Mouse (Mus musculus) liver, embryonic 14.5 days (tissue): ENCODE results near the gene Urb1. TPM values are rescaled to one million over a fixed set of nuclear protein-coding genes. Genes with fewer than 3 reads are reported as not detected.

Source experiments
- ATAC-seq: fragments of 200-750 bp; cut with Nextera tagmentation; 2 replicates; pipeline ENCODE4 v1.8.0; 2017; ENCODE audit warnings: moderate number of reproducible peaks, mild to moderate bottlenecking, moderate library complexity; ENCODE audit not compliant: insufficient read depth
- DNase-seq, 3 experiments: peaks; one replicate each; pipeline ENCODE4 v3.0.0-alpha.2; 2012 to 2013; ENCODE audit warnings: low read depth in 3 of 3, low spot score in 3 of 3
- H3K27ac ChIP-seq: fragments of 300-500 bp; sonication (generic); 2 replicates; pipeline ENCODE4 v1.5.1; 2014; ENCODE audit warnings: moderate library complexity, mild to moderate bottlenecking, control low read depth, inconsistent platforms
- H3K27me3 ChIP-seq: fragments of 300-500 bp; sonication (generic); 2 replicates; pipeline ENCODE4 v1.6.1; 2014; ENCODE audit warnings: mild to moderate bottlenecking, low read length, moderate library complexity; ENCODE audit not compliant: control insufficient read depth, insufficient read depth
- H3K36me3 ChIP-seq: fragments of 300-500 bp; sonication (generic); replicated peaks from 2 replicates; pipeline ENCODE4 v1.6.1; 2014; ENCODE audit warnings: low read depth; ENCODE audit not compliant: control insufficient read depth, insufficient read depth
- H3K4me1 ChIP-seq, 2 experiments: fragments of 200-500 bp in 1 of 2; fragments of 300-500 bp in 1 of 2; sonication (generic) in 1 of 2; replicated peaks; 2 replicates each; pipeline ENCODE4 v1.6.1; 2012 to 2014; ENCODE audit warnings: antibody characterized with exemption in 1 of 2, inconsistent platforms in 1 of 2, low read length in 1 of 2; ENCODE audit not compliant: control insufficient read depth in 2 of 2, insufficient read depth in 2 of 2
- H3K4me2 ChIP-seq: fragments of 300-500 bp; sonication (generic); 2 replicates; pipeline ENCODE4 v1.6.1; 2014; ENCODE audit warnings: low read depth, mild to moderate bottlenecking, control low read depth, moderate library complexity
- H3K4me3 ChIP-seq, 2 experiments: fragments of 200-500 bp in 1 of 2; fragments of 300-500 bp in 1 of 2; sonication (generic) in 1 of 2; 2 replicates each; pipeline ENCODE4 v1.5.1; 2012 to 2014; ENCODE audit warnings: low read depth in 2 of 2, low read length in 2 of 2, mild to moderate bottlenecking in 2 of 2, control low read depth in 1 of 2, inconsistent platforms in 1 of 2, moderate library complexity in 1 of 2; ENCODE audit not compliant: insufficient read depth in 1 of 2
- H3K9ac ChIP-seq: fragments of 300-500 bp; sonication (generic); replicated peaks from 2 replicates; pipeline ENCODE4 v1.6.1; 2014; ENCODE audit warnings: mild to moderate bottlenecking, control low read depth, moderate library complexity
- H3K9me3 ChIP-seq: fragments of 300-500 bp; sonication (generic); 2 replicates; pipeline ENCODE4 v1.6.1; 2016; ENCODE audit warnings: low read length, mixed read lengths; ENCODE audit not compliant: control insufficient read depth
- CTCF ChIP-seq: IDR thresholded peaks from 2 replicates; pipeline ENCODE4 v1.5.1; 2016; ENCODE audit warnings: antibody characterized with exemption, low read depth, control low read depth
- EP300 ChIP-seq: IDR thresholded peaks from 2 replicates; pipeline ENCODE4 v1.6.1; 2016; ENCODE audit warnings: antibody characterized with exemption, low read depth
- WGBS: fragments of 180-500 bp; shearing (Covaris S2); extraction: QIAGEN DNeasy Blood & Tissue Kit; methylation state at CpG from one replicate; pipeline ENCODE4 v1.1.7; 2014; ENCODE audit not compliant: insufficient replicate concordance; 5-methylcytosine and 5-hydroxymethylcytosine counted together
- polyA plus RNA-seq, 2 experiments: library from polyadenylated mRNA; depleted of rRNA in 1 of 2; stranded (reverse) in 1 of 2; unstranded in 1 of 2; fragments of >200 nt; fragmentation: Nextera tagmentation in 1 of 2; extraction: Ambion mirVana in 1 of 2; gene quantifications; 2 replicates each; pipeline versions ENCODE4 v1.2.1 to v1.2.3; 2012 to 2014

Urb1 gene
- polyA plus RNA-seq, 2 experiments = 3.6 to 5.0 TPM

GRCm38 (mm10) chr16:90850881-90851280, 40.7 kb upstream of the Urb1 start:
- Histone ChIP-seq H3K36me3 (no peaks in the 10 kb centered on the region), H3K9ac (no peak overlapping the region), H3K4me2 (no peak overlapping the region), H3K4me1 (no peaks in the 10 kb centered on the region), H3K4me3 (no peak overlapping the region), H3K27ac (no peak overlapping the region), H3K27me3 (no peaks in the 10 kb centered on the region), H3K9me3 (no peaks in the 10 kb centered on the region)
- WGBS = 55% methylated on average over 7 of the region's 7 CpGs
- DNase-seq = no peak
- no peak for TF ChIP-seq EP300
- no peak for TF ChIP-seq CTCF
- no peak for ATAC-seq

GRCm38 (mm10) chr16:90849262-90849661, 39.0 kb upstream of the Urb1 start:
- Histone ChIP-seq H3K4me2 (no peak overlapping the region), H3K9ac (no peak overlapping the region), H3K27me3 (no peaks in the 10 kb centered on the region), H3K27ac (no peak overlapping the region), H3K4me1 (no peaks in the 10 kb centered on the region), H3K36me3 (no peaks in the 10 kb centered on the region), H3K4me3 (no peak overlapping the region), H3K9me3 (no peaks in the 10 kb centered on the region)
- ATAC-seq (no peak), DNase-seq (no peak)
- 48% methylated on average over 12 of the region's 12 CpGs for WGBS
- no peak for TF ChIP-seq CTCF
- TF ChIP-seq EP300 = no peak

GRCm38 (mm10) chr16:90848697-90849096, 38.5 kb upstream of the Urb1 start:
- TF ChIP-seq CTCF = no peak
- TF ChIP-seq EP300 = no peak
- 58% methylated on average over 7 of the region's 7 CpGs for WGBS
- H3K4me1 ChIP-seq = no peaks in the 10 kb centered on the region
- no peak for DNase-seq
- no peaks in the 10 kb centered on the region for H3K9me3 ChIP-seq
- ATAC-seq = no peak
- no peak overlapping the region for H3K9ac ChIP-seq
- H3K27me3 ChIP-seq = no peaks in the 10 kb centered on the region
- H3K36me3 ChIP-seq = no peaks in the 10 kb centered on the region
- no peak overlapping the region for H3K27ac ChIP-seq
- H3K4me2 ChIP-seq = no peak overlapping the region
- no peak overlapping the region for H3K4me3 ChIP-seq

- no peak overlapping the region for H3K27ac ChIP-seq
- H3K4me2 ChIP-seq = no peak overlapping the region
- H3K4me1 ChIP-seq = no peaks in the 10 kb centered on the region
- no peaks in the 10 kb centered on the region for H3K36me3 ChIP-seq
- DNase-seq (no peak), ATAC-seq (no peak)
- H3K9me3 ChIP-seq = no peaks in the 10 kb centered on the region
- WGBS = 74% methylated on average over 13 of the region's 13 CpGs
- no peaks in the 10 kb centered on the region for H3K27me3 ChIP-seq
- TF ChIP-seq CTCF (no peak), EP300 (no peak)
- H3K4me3 ChIP-seq = no peak overlapping the region
- H3K9ac ChIP-seq = no peak overlapping the region
Measured at GRCm38 (mm10) chr16:90845591-90845990, 35.4 kb upstream of the Urb1 start.

GRCm38 (mm10) chr16:90845038-90845437, 34.8 kb upstream of the Urb1 start:
- Histone ChIP-seq H3K9me3 (no peaks in the 10 kb centered on the region), H3K4me3 (no peak overlapping the region), H3K9ac (no peak overlapping the region), H3K4me2 (no peak overlapping the region), H3K4me1 (no peaks in the 10 kb centered on the region), H3K27ac (no peak overlapping the region), H3K36me3 (no peaks in the 10 kb centered on the region), H3K27me3 (no peaks in the 10 kb centered on the region)
- 66% methylated on average over 6 of the region's 6 CpGs for WGBS
- TF ChIP-seq EP300 (no peak), CTCF (no peak)
- DNase-seq (no peak), ATAC-seq (no peak)

- Histone ChIP-seq H3K9ac (no peak overlapping the region), H3K4me2 (no peak overlapping the region), H3K36me3 (no peaks in the 10 kb centered on the region), H3K4me1 (no peaks in the 10 kb centered on the region), H3K9me3 (no peaks in the 10 kb centered on the region), H3K4me3 (no peak overlapping the region), H3K27ac (no peak overlapping the region), H3K27me3 (no peaks in the 10 kb centered on the region)
- TF ChIP-seq CTCF (no peak), EP300 (no peak)
- no peak for ATAC-seq
- no peak for DNase-seq
- 71% methylated on average over 9 of the region's 9 CpGs for WGBS
Measured at GRCm38 (mm10) chr16:90842164-90842563, 32.0 kb upstream of the Urb1 start.
